Mouse (Mus musculus) megakaryocyte, embryonic 14.5 days (primary cell): ENCODE results near the gene Atad1.

Source experiments
- FLI1 ChIP-seq: IDR thresholded peaks from 2 replicates; pipeline ENCODE4 v1.6.1; 2012; ENCODE audit warnings: low read length, inconsistent platforms, mixed read lengths
- GATA1 ChIP-seq: IDR thresholded peaks from 3 replicates; pipeline ENCODE4 v1.6.1; 2012; ENCODE audit warnings: mixed read lengths, low read length, inconsistent platforms, borderline replicate concordance

DNA sequence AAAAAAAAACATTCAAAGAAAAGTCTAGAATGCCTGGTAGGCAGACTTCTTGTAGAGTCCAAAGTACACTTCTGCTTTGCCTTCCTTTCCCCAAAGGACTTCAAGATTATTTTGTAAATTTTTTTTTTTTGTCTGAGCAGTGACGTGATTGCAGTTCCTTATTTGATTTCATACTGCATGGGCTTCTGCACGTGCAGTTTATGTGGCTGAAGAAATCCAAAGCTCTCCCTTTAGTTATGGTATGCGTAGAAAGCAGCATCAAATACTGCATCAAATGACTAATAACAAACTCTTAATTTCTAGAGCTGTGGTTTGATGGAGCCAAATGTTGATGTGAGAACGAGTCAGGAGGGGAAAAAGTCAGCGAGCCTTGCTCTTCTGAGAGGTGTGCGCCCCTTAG is 20.9 kb upstream of the Atad1 start:
- TF ChIP-seq GATA1 (no peak), FLI1 (no peak)
